Mouse (Mus musculus) kidney, postnatal 0 days (tissue): ENCODE measurements around the gene Fcgr1. TPM values are rescaled to one million over a fixed set of nuclear protein-coding genes. Genes with fewer than 3 reads are reported as not detected.
"Not testable (repeated sequence)": the region's sequence is repeated elsewhere in the genome, so short reads cannot be mapped to it uniquely, and the experiment has no call there.

Source experiments
- ATAC-seq: fragments of 200-750 bp; cut with Nextera tagmentation; replicated peaks from 2 replicates; pipeline ENCODE4 v1.8.0; 2017; ENCODE audit warnings: low read depth, moderate number of reproducible peaks, moderate TSS enrichment, moderate library complexity; ENCODE audit not compliant: low FRiP score
- DNase-seq: peaks from one replicate; pipeline ENCODE4 v3.0.0-alpha.2; 2016; ENCODE audit warnings: low spot score
- H3K27ac ChIP-seq: fragments of 300-500 bp; sonication (generic); 2 replicates; pipeline ENCODE4 v1.5.1; 2014; ENCODE audit warnings: mild to moderate bottlenecking
- H3K27me3 ChIP-seq: fragments of 300-500 bp; sonication (generic); 2 replicates; pipeline ENCODE4 v1.6.1; 2014; ENCODE audit warnings: low read length, mixed read lengths; ENCODE audit not compliant: insufficient read depth
- H3K36me3 ChIP-seq: fragments of 300-500 bp; sonication (generic); 2 replicates; pipeline ENCODE4 v1.6.1; 2014; ENCODE audit warnings: low read length, mixed read lengths; ENCODE audit not compliant: insufficient read depth
- H3K4me1 ChIP-seq: fragments of 300-500 bp; sonication (generic); replicated peaks from 2 replicates; pipeline ENCODE4 v1.6.1; 2014; ENCODE audit warnings: antibody characterized with exemption, low read length, mixed read lengths; ENCODE audit not compliant: insufficient read depth
- H3K4me2 ChIP-seq: fragments of 300-500 bp; sonication (generic); 2 replicates; pipeline ENCODE4 v1.6.1; 2014; ENCODE audit warnings: mild to moderate bottlenecking, low read length, moderate library complexity, mixed read lengths
- H3K4me3 ChIP-seq: fragments of 300-500 bp; sonication (generic); replicated peaks from 2 replicates; pipeline ENCODE4 v1.5.1; 2014; ENCODE audit warnings: low read depth, low read length
- H3K9ac ChIP-seq: fragments of 300-500 bp; sonication (generic); 2 replicates; pipeline ENCODE4 v1.6.1; 2014; ENCODE audit warnings: low read depth, low read length
- H3K9me3 ChIP-seq: fragments of 300-500 bp; sonication (generic); replicated peaks from 2 replicates; pipeline ENCODE4 v1.6.1; 2016; ENCODE audit warnings: low read length, inconsistent platforms, mixed read lengths
- CTCF ChIP-seq: IDR thresholded peaks from 2 replicates; pipeline ENCODE4 v1.5.1; 2016; ENCODE audit warnings: antibody characterized with exemption, low read depth, mild to moderate bottlenecking, moderate library complexity
- WGBS: fragments of 180-500 bp; shearing (Covaris S2); extraction: QIAGEN DNeasy Blood & Tissue Kit; methylation state at CpG from one replicate; pipeline ENCODE4 v1.1.7; 2014; 5-methylcytosine and 5-hydroxymethylcytosine counted together
- polyA plus RNA-seq: library from polyadenylated mRNA; unstranded; fragments of >200 nt; fragmentation: Nextera tagmentation; extraction: Ambion mirVana; gene quantifications from 2 replicates; pipeline ENCODE4 v1.2.1, GENCODE M21; 2015

Gene Fcgr1
- polyA plus RNA-seq, 1 experiment from 2014 or later: 2.0 TPM

GRCm38 (mm10) chr3:96332631-96333395 is 39.0 kb upstream of the Fcgr1 start:
- no peaks in the 10 kb centered on the region for H3K36me3 ChIP-seq
- H3K9me3 ChIP-seq: no peaks in the 10 kb centered on the region
- TF ChIP-seq CTCF: no peak
- ATAC-seq: no peak
- no peak overlapping the region for H3K27ac ChIP-seq
- no peak overlapping the region for H3K9ac ChIP-seq
- peaks cover 84% of the 10 kb centered on the region for H3K27me3 ChIP-seq
- no peak overlapping the region for H3K4me2 ChIP-seq
- H3K4me3 ChIP-seq: no peak overlapping the region
- no peaks in the 10 kb centered on the region for H3K4me1 ChIP-seq
- no peak for DNase-seq
- 5% methylated on average over 27 of the region's 27 CpGs for WGBS

GRCm38 (mm10) chr3:96332000-96332399 is 38.2 kb upstream of the Fcgr1 start:
- TF ChIP-seq CTCF: no peak
- no peak overlapping the region for H3K4me3 ChIP-seq
- H3K4me2 ChIP-seq: no peak overlapping the region
- no peak overlapping the region for H3K27ac ChIP-seq
- ATAC-seq: no peak
- H3K9ac ChIP-seq: no peak overlapping the region
- no peaks in the 10 kb centered on the region for H3K36me3 ChIP-seq
- WGBS: 20% methylated on average over 14 of the region's 14 CpGs
- no peaks in the 10 kb centered on the region for H3K9me3 ChIP-seq
- no peak for DNase-seq
- H3K27me3 ChIP-seq: peaks cover 82% of the 10 kb centered on the region
- no peaks in the 10 kb centered on the region for H3K4me1 ChIP-seq

- Histone ChIP-seq H3K27me3 (peaks cover 78% of the 10 kb centered on the region), H3K36me3 (no peaks in the 10 kb centered on the region), H3K27ac (no peak overlapping the region), H3K4me3 (no peak overlapping the region), H3K4me1 (no peaks in the 10 kb centered on the region), H3K9ac (no peak overlapping the region), H3K9me3 (no peaks in the 10 kb centered on the region), H3K4me2 (no peak overlapping the region)
- no peak for ATAC-seq
- no peak for TF ChIP-seq CTCF
- DNase-seq: no peak
- WGBS: 69% methylated on average over 7 of the region's 7 CpGs
Observed at GRCm38 (mm10) chr3:96331438-96331837, 37.7 kb upstream of the Fcgr1 start.

GRCm38 (mm10) chr3:96330603-96331002 is 36.8 kb upstream of the Fcgr1 start:
- Histone ChIP-seq H3K4me3 (no peak overlapping the region), H3K36me3 (no peaks in the 10 kb centered on the region), H3K4me2 (no peak overlapping the region), H3K27ac (no peak overlapping the region), H3K4me1 (no peaks in the 10 kb centered on the region), H3K9ac (no peak overlapping the region), H3K27me3 (peaks cover 77% of the 10 kb centered on the region), H3K9me3 (no peaks in the 10 kb centered on the region)
- 67% methylated on average over 7 of the region's 7 CpGs for WGBS
- DNase-seq: no peak
- no peak for TF ChIP-seq CTCF
- no peak for ATAC-seq

DNA sequence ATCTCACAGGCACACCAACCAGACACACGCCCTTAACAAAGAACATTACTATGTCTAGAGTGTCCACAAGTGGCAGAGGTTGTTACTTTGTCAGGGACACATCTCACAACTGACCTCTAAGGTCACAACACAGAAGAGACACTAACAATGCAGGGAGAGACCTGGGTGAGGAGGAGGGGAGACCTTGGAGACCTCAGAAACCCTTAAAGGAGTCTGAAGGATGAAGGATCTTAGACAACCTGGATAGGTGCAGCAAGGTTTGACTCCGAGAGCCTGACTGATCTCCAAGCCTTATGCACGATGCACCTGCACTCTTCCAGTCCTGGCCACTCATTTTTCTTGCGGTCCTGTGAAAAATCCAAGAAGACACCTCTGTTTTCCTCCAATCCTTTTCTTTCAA is 36.4 kb upstream of the Fcgr1 start:
- no peak for TF ChIP-seq CTCF
- no peak overlapping the region for H3K4me3 ChIP-seq
- peaks cover 77% of the 10 kb centered on the region for H3K27me3 ChIP-seq
- ATAC-seq (no peak), DNase-seq (no peak)
- WGBS: 92% methylated on average over 4 of the region's 4 CpGs
- no peak overlapping the region for H3K4me2 ChIP-seq
- no peak overlapping the region for H3K9ac ChIP-seq
- no peaks in the 10 kb centered on the region for H3K9me3 ChIP-seq
- no peaks in the 10 kb centered on the region for H3K36me3 ChIP-seq
- no peak overlapping the region for H3K27ac ChIP-seq
- H3K4me1 ChIP-seq: no peaks in the 10 kb centered on the region

DNA sequence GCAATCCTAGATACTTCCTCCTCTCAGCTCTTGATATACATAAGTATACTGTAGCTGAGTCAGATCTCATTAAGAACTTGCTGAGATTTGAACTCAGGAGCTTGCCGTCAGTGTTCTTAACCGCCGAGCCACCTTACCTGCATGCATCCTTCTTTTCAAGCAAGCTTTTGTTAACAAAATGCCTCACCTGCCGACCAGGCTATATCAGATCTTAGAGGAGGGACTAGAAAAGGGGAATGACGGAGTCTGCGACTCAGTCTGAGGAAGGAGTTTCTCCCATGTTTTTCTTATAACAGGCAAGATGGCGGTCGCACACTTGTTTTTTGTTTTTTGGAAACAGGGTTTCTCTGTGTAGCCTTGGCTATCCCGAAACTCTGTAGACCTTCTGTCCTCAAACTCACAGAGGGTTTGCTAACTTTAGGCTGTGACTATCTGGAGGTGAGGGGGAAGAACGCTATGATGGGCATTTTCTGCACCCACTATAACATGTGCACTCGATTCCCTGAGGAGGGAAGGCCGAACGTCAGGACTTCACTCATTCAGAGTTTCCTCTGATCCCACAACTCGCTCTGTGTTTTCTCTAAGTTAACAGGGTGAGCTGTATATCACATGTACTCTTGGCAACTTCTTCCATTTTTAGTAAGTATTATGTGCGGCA is 35.1 kb upstream of the Fcgr1 start:
- DNase-seq: no peak
- TF ChIP-seq CTCF: no peak
- no peaks in the 10 kb centered on the region for H3K4me1 ChIP-seq
- H3K27ac ChIP-seq: no peak overlapping the region
- no peaks in the 10 kb centered on the region for H3K9me3 ChIP-seq
- 18% methylated on average over 15 of the region's 15 CpGs for WGBS
- no peaks in the 10 kb centered on the region for H3K36me3 ChIP-seq
- H3K4me3 ChIP-seq: no peak overlapping the region
- no peak for ATAC-seq
- no peak overlapping the region for H3K4me2 ChIP-seq
- no peak overlapping the region for H3K9ac ChIP-seq
- H3K27me3 ChIP-seq: peaks cover 78% of the 10 kb centered on the region

DNA sequence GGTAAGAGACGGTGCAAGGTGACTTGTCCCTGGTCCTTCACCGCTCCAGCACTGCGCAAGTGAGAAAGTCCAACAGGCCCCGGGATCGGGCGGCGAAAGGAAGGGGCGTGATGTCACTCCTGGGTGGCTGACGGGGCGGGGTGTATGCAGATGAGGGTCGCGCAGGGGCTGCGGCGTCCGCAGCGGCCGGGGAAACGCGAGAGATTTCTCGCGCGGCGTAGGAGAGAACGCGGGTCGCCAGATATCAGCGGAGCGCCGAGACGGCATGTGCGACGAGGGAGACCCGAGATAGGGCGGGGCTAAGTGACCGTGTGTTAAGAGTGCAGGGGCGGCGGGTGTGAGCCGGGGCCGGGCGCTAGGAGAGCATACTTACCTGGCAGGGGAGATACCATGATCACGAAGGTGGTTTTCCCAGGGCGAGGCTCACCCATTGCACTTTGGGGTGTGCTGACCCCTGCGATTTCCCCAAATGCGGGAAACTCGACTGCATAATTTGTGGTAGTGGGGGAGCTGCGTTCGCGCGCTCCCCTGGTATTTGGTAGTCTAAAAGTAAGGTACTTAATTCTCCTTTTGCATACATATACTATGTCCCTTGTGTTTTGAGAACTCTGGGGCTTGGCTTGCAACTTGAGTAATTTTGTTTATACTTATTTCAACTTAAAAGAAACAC is 34.4 kb upstream of the Fcgr1 start:
- not testable (repeated sequence) for H3K9me3 ChIP-seq, H3K4me1 ChIP-seq, H3K36me3 ChIP-seq, H3K27ac ChIP-seq
- peaks cover 77% of the 10 kb centered on the region for H3K27me3 ChIP-seq
- H3K4me3 ChIP-seq: peak overlapping the region; percentile 28
- ATAC-seq (peak; percentile 93), DNase-seq (peak; percentile 31)
- peak overlapping the region; percentile 47; the same call in 1 of the 2 replicates for H3K9ac ChIP-seq
- H3K4me2 ChIP-seq: peak overlapping the region; percentile 52
- under 1% methylated on average over 38 of the region's 49 CpGs for WGBS
